Mouse (Mus musculus) thymus, adult 2 months (tissue): Measurements from ENCODE around the gene Pip4k2c.

ENCODE experiments used
- CTCF ChIP-seq: fragments of 200-500 bp; IDR thresholded peaks from 2 replicates; pipeline ENCODE4 v1.5.1; 2012; ENCODE audit warnings: mild to moderate bottlenecking, control low read depth, low read length, moderate library complexity, borderline replicate concordance; ENCODE audit not compliant: control insufficient read depth, poor library complexity, insufficient read depth; ENCODE audit errors: extremely low read depth
- POLR2A ChIP-seq: fragments of 200-500 bp; IDR thresholded peaks from 2 replicates; pipeline ENCODE4 v1.6.1; 2012; ENCODE audit warnings: mild to moderate bottlenecking, low read length, control low read depth, moderate library complexity; ENCODE audit not compliant: control insufficient read depth, poor library complexity, insufficient read depth; ENCODE audit errors: extremely low read depth

- peak; percentile 84; the same call in 1 of the 2 replicates for TF ChIP-seq POLR2A
- TF ChIP-seq CTCF, result peak; percentile 97
These were observed 46.6 kb downstream of the Pip4k2c start, which contains the start of gene B4galnt1 for GRCm38 (mm10) chr10:127164631-127165353.
